Mouse (Mus musculus): ENCODE measurements around the gene Efcab6.

DNA sequence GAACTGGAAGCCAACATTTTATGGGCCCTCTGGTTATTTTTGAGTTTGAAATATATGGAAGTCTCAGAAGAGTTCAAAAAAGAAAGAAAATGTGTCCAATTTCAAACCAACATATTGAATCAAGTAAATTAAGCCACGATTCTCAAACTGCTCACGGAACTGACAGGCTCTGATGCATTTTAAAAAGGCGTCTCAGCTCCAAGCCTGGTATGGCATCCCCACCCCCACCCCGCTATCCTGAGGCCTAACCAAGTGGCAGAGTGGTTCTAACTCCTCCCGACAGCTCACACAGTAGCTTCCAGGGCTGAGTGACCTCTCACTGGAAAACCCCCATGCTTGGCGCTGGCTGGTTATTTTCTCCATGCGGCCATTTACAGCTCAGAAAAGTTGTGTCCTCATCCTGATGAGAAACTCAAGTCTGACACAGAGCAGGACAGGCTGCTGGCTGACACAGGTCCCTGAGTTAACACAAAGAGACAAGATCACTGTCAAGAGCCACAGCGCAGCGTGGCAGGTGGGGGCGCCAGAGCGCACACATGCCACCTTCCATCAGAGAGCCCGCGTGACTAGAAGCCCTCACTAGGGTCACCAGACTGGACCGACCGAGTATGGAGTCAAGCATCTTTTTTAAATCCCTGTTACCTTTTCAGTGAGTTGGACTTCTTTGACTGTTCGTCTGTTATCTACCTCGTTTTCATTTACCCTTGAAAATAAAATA lies 55.7 kb downstream of the Efcab6 start:
- TF ChIP-seq GATA1 (IDR thresholded peaks at IDR 0.05; ENCODE audit: borderline replicate concordance, low read length) = no peak
- TF ChIP-seq FLI1 (IDR thresholded peaks at IDR 0.05; ENCODE audit: low read length) = no peak

Measured in megakaryocyte, embryonic 14.5 days (primary cell).